Mouse (Mus musculus) small intestine, adult 2 months (tissue): ENCODE results near the gene Rbfox1. TPM values are rescaled to one million over a fixed set of nuclear protein-coding genes. Genes with fewer than 3 reads are reported as not detected.

Experiments
- H3K27ac ChIP-seq: fragments of 200-500 bp; 2 replicates; pipeline ENCODE4 v1.5.1; 2012; ENCODE audit warnings: low read depth, low read length, control low read depth, inconsistent platforms; ENCODE audit not compliant: insufficient read depth
- H3K27me3 ChIP-seq: fragments of 200-500 bp; 2 replicates; pipeline ENCODE4 v1.6.1; 2012; ENCODE audit warnings: mild to moderate bottlenecking, moderate library complexity, low read length, inconsistent platforms; ENCODE audit not compliant: control insufficient read depth, insufficient read depth
- H3K36me3 ChIP-seq: fragments of 200-500 bp; 2 replicates; pipeline ENCODE4 v1.6.1; 2012; ENCODE audit warnings: mild to moderate bottlenecking, low read length, control low read depth, inconsistent platforms; ENCODE audit not compliant: control insufficient read depth, insufficient read depth
- H3K4me1 ChIP-seq: fragments of 200-500 bp; 2 replicates; pipeline ENCODE4 v1.6.1; 2012; ENCODE audit warnings: low read length, inconsistent platforms, mixed read lengths; ENCODE audit not compliant: control insufficient read depth, insufficient read depth, insufficient read length
- H3K4me3 ChIP-seq: fragments of 200-500 bp; 2 replicates; pipeline ENCODE4 v1.5.1; 2012; ENCODE audit warnings: low read depth, mild to moderate bottlenecking, control low read depth, inconsistent platforms, low read length, moderate library complexity
- CTCF ChIP-seq: fragments of 200-500 bp; IDR thresholded peaks from 2 replicates; pipeline ENCODE4 v1.5.1; 2012; ENCODE audit warnings: low read depth, mild to moderate bottlenecking, control low read depth, inconsistent platforms, low read length, moderate library complexity, mixed read lengths; ENCODE audit not compliant: insufficient replicate concordance, insufficient read length; ENCODE audit errors: extremely low read depth
- POLR2A ChIP-seq: fragments of 200-500 bp; IDR thresholded peaks from 2 replicates; pipeline ENCODE4 v1.6.1; 2012; ENCODE audit warnings: low read depth, mild to moderate bottlenecking, control low read depth, inconsistent platforms, low read length, moderate library complexity
- WGBS: fragments of 180-500 bp; shearing (Covaris S2); methylation state at CpG from one replicate; pipeline ENCODE4 v1.1.7; 2018; 5-methylcytosine and 5-hydroxymethylcytosine counted together
- polyA plus RNA-seq: library from polyadenylated mRNA; depleted of rRNA; stranded (reverse); fragments of >200 nt; gene quantifications from 2 replicates; pipeline ENCODE4 v1.2.3, GENCODE M21; 2012

Rbfox1 gene
- polyA plus RNA-seq, 1 experiment = 0.72 TPM

DNA sequence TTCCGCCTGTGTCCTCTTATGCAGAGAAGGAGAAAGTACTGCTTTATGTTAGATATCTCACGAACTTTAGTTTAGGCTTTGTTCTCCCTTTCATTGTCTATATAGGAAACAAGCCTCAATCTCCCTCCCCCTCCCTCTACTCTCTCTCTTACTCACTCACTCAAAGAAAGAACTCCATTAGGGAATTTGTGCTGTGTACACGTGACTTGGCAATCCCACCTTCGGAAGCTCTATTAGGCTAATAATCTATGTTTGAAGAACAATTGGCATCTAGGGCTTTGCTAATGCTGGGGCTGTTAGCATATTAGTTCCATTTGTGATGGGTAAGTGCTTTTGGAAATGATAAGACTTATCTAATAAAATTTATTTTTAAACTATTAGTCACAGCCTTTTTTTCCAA lies 1277.0 kb downstream of the Rbfox1 start:
- H3K36me3 ChIP-seq = no peaks in the 10 kb centered on the region
- no peak overlapping the region for H3K27ac ChIP-seq
- 64% methylated on average over 4 of the region's 4 CpGs for WGBS
- H3K4me1 ChIP-seq = no peaks in the 10 kb centered on the region
- H3K4me3 ChIP-seq = no peak overlapping the region
- no peaks in the 10 kb centered on the region for H3K27me3 ChIP-seq
- TF ChIP-seq CTCF = no peak
- no peak for TF ChIP-seq POLR2A

DNA sequence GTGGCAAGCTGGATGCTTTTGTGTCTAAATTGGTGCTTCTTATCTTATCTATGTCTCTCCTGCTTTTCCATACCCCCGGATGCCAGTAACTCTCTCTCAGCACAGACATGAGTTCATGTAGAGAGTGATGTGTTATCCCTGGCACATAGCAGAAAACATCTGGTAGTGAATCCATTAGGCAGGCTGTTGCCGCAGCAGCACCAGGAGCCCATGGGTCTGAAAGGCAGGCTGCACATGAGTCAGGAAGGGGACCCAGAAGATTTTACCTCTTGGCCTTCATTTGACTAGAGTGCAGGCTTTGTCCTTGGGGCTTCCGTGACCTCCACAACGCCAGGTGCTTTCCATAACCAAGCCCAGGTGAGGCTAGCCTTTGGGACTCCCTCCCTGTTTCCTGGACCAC lies 1278.5 kb downstream of the Rbfox1 start:
- no peak overlapping the region for H3K4me3 ChIP-seq
- no peak overlapping the region for H3K27ac ChIP-seq
- H3K27me3 ChIP-seq = no peaks in the 10 kb centered on the region
- no peaks in the 10 kb centered on the region for H3K36me3 ChIP-seq
- 68% methylated on average over 4 of the region's 4 CpGs for WGBS
- TF ChIP-seq POLR2A (no peak), CTCF (no peak)
- H3K4me1 ChIP-seq = no peaks in the 10 kb centered on the region

DNA sequence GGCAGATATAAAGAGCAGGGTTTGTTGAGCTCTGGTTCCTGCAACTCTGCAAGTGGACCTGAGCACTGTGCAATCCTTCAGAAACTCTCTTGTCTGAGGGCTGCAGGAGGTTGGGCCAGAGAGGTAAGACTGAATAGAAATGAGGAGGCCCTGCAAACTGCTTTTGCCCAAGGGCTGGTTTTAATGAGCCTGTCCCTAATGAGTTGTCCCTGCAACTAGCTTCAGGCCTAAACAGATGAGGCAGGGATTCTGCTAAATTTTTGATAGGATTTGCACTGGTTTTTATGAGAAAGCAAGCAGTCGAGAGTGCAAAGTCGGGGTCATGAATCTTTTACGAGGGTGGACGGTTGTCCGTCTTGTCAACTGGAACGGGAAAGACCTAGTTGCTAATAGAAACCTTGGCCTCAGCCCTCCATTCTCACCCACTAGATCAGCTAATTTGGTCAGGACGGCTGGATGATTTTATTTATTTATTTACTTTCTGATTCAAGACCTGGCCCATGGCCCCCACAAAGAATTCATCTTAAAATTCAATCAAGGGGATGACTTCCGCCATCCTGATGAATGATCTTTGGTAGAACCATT lies 1279.1 kb downstream of the Rbfox1 start:
- Histone ChIP-seq H3K4me3 (no peak overlapping the region), H3K27me3 (no peaks in the 10 kb centered on the region), H3K27ac (no peak overlapping the region), H3K4me1 (no peaks in the 10 kb centered on the region), H3K36me3 (no peaks in the 10 kb centered on the region)
- 85% methylated on average over 8 of the region's 8 CpGs for WGBS
- TF ChIP-seq POLR2A (no peak), CTCF (no peak)

DNA sequence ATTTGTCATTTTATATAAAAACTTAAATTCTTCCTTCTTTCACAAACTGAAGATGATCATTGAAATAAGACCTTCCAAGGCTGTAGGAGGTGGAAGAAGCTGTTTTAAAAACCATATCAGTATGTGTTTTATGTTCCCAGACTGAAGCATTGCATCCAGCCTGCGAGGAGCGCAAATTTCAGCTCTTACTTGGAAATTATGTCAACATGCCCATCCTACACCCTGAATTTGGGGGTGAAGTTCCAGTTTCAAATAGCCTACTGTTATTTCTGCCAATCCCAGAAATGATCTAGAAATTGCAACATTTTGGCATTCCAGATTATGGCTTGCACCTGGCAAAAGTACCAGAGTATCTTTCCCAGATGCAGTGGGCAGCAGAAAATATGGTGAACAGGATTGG lies 1290.8 kb downstream of the Rbfox1 start:
- TF ChIP-seq POLR2A (no peak), CTCF (no peak)
- no peak overlapping the region for H3K4me3 ChIP-seq
- H3K27me3 ChIP-seq = no peaks in the 10 kb centered on the region
- H3K27ac ChIP-seq = no peak overlapping the region
- 92% methylated on average over 2 of the region's 2 CpGs for WGBS
- no peaks in the 10 kb centered on the region for H3K36me3 ChIP-seq
- no peaks in the 10 kb centered on the region for H3K4me1 ChIP-seq

DNA sequence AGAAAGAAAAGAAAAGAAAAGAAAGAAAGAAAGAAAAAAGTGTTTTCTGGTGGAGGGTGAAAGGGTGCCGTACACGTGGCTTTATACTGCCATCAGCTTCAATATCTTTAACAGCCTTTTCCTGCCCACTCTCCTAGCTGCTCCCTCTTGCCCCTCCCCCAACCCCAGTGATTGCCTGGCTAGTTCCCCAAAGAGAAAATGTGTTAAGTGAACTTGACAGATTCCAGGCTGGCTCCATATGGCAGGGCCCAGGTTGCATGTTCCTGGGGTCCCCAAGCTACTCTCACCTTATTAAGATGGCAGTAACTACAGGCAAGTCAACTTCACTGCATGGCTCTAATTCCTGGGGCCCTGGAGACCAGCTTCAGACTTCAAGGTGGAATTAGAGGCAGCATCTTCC lies 1302.6 kb downstream of the Rbfox1 start:
- no peak for TF ChIP-seq CTCF
- TF ChIP-seq POLR2A = no peak
- H3K36me3 ChIP-seq = no peaks in the 10 kb centered on the region
- H3K4me3 ChIP-seq = no peak overlapping the region
- no peaks in the 10 kb centered on the region for H3K4me1 ChIP-seq
- H3K27ac ChIP-seq = no peak overlapping the region
- H3K27me3 ChIP-seq = no peaks in the 10 kb centered on the region
- 66% methylated on average over 2 of the region's 2 CpGs for WGBS

DNA sequence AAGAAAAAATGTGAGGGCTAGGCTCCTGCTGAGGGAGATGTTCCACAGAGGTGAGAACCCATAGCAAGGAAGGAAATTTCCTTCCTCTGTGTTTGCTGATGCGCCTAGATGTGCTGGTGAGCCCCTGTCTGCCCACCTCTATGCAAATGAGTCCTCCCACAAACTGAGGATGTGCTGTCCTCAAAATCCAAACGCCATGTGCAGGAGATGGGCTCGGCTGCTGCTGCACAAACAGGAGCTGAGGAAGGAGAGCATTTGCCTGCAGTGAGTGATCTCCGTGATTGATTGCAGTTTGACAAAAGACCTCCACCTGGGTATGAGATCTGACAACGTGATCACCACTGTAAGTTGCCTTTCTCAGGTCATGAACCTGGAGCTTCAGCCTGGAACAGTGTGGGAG lies 1308.4 kb downstream of the Rbfox1 start:
- no peak overlapping the region for H3K4me3 ChIP-seq
- H3K27me3 ChIP-seq = no peaks in the 10 kb centered on the region
- whole genome bisulfite sequencing = 55% methylated on average over 5 of the region's 5 CpGs
- TF ChIP-seq CTCF (no peak), POLR2A (no peak)
- no peaks in the 10 kb centered on the region for H3K4me1 ChIP-seq
- no peaks in the 10 kb centered on the region for H3K36me3 ChIP-seq
- no peak overlapping the region for H3K27ac ChIP-seq

DNA sequence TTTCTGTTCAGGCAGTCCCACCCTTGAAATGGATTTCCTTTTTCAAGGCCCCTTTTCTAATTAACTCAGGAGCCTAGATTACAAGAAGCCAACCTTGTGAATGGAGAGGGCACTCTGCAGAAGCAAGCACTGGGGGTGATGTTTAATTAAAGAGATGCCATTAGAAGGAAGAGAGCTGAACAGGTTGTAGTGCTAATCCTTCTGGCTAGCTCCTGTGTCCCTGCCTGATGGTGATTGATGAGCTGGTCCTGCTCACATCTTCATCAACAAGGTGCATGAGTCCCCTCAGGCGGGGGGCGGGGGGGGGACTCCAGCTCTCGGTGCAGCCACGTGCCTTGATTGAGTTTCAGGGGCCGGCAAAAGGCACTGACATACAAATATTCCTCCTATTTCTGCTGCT lies 1312.8 kb downstream of the Rbfox1 start:
- H3K4me3 ChIP-seq = no peak overlapping the region
- TF ChIP-seq CTCF (no peak), POLR2A (no peak)
- 82% methylated on average over 5 of the region's 5 CpGs for WGBS
- no peak overlapping the region for H3K27ac ChIP-seq
- H3K27me3 ChIP-seq = no peaks in the 10 kb centered on the region
- H3K36me3 ChIP-seq = no peaks in the 10 kb centered on the region
- no peaks in the 10 kb centered on the region for H3K4me1 ChIP-seq
